18 mouse cellular contexts compared by ENCODE assay signal in genomic region chr6:98590989-98591388, GRCm38 (mm10).
"Had no signal": no experiment of that assay in that cellular context is flagged by ENCODE, and none has a peak within 500 bp of the region (broad histone marks: within the 10 kb centered on the region; RNA-seq: fewer than 3 reads in every experiment).

No protein-coding gene starts in this region.

- H3K4me2 ChIP-seq: lung, embryonic 14.5 days; midbrain, embryonic 12.5 days; neural tube, embryonic 13.5 days; neural tube, embryonic 15.5 days had no signal

- H3K27ac ChIP-seq: midbrain, embryonic 10.5 days; midbrain, embryonic 12.5 days; neural tube, embryonic 13.5 days; neural tube, embryonic 15.5 days had no signal

- H3K27me3 ChIP-seq: midbrain, embryonic 12.5 days; neural tube, embryonic 13.5 days; neural tube, embryonic 15.5 days had no signal

- H3K4me1 ChIP-seq: midbrain, embryonic 10.5 days; midbrain, embryonic 12.5 days; neural tube, embryonic 15.5 days had no signal

- H3K9me3 ChIP-seq: midbrain, embryonic 10.5 days; midbrain, embryonic 12.5 days; neural tube, embryonic 13.5 days; neural tube, embryonic 15.5 days had no signal

- H3K4me3 ChIP-seq: midbrain, embryonic 10.5 days; midbrain, embryonic 12.5 days; myocyte; neural tube, embryonic 13.5 days; neural tube, embryonic 15.5 days had no signal

- DNase-seq: lung, embryonic 14.5 days; lung, postnatal 10 days; lung, postnatal 4 days; midbrain, embryonic 14.5 days; retina, postnatal 1 day; right cerebral cortex, adult 18-20 months; right cerebral cortex, postnatal 25 days; right cerebral cortex, postnatal 4 days; spleen, adult 18-20 months; thymus, adult 18-20 months; thymus, postnatal 14 days; thymus, postnatal 36 days had no signal

- H3K9ac ChIP-seq: lung, embryonic 14.5 days; midbrain, embryonic 12.5 days; neural tube, embryonic 13.5 days; neural tube, embryonic 15.5 days had no signal

- ATAC-seq: midbrain, embryonic 16.5 days had no signal

- H3K36me3 ChIP-seq: midbrain, embryonic 10.5 days; midbrain, embryonic 12.5 days; neural tube, embryonic 13.5 days; neural tube, embryonic 15.5 days had no signal
